Mouse (Mus musculus) MEL (cell line): Measurements from ENCODE around the gene Appbp2. TPM values are rescaled to one million over a fixed set of nuclear protein-coding genes. Genes with fewer than 3 reads are reported as not detected.

Source experiments
- DNase-seq: peaks from one replicate; pipeline ENCODE4 v3.0.0; 2011; ENCODE audit warnings: low read depth, low spot score
- H3K27ac ChIP-seq: 2 replicates; pipeline ENCODE4 v1.5.1; 2012; ENCODE audit warnings: low read depth, mild to moderate bottlenecking, control low read depth, low read length, moderate library complexity; ENCODE audit not compliant: control insufficient read depth
- H3K27me3 ChIP-seq, 2 experiments: fragments of 150-350 bp in 1 of 2; sonication (generic) in 1 of 2; 2 replicates each; pipeline ENCODE4 v1.6.1; 2012; ENCODE audit warnings: low read length in 2 of 2, mild to moderate bottlenecking in 2 of 2, improper control_type of control experiment in 1 of 2, moderate library complexity in 1 of 2; ENCODE audit not compliant: insufficient read depth in 2 of 2, control insufficient read depth in 1 of 2
- H3K36me3 ChIP-seq, 2 experiments: 2 replicates each; pipeline ENCODE4 v1.6.1; 2012 to 2014; ENCODE audit warnings: low read length in 2 of 2, improper control_type of control experiment in 1 of 2, inconsistent platforms in 1 of 2, mild to moderate bottlenecking in 1 of 2; ENCODE audit not compliant: insufficient read depth in 2 of 2, control insufficient read depth in 1 of 2
- H3K4me1 ChIP-seq, 2 experiments: fragments of 150-350 bp in 1 of 2; sonication (generic) in 1 of 2; 2 replicates each; pipeline ENCODE4 v1.6.1; 2012; ENCODE audit warnings: low read length in 2 of 2, improper control_type of control experiment in 1 of 2, mild to moderate bottlenecking in 1 of 2; ENCODE audit not compliant: insufficient read depth in 2 of 2, control insufficient read depth in 1 of 2
- H3K4me3 ChIP-seq, 2 experiments: fragments of 150-350 bp in 1 of 2; sonication (generic) in 1 of 2; 2 replicates each; pipeline ENCODE4 v1.5.1; 2012; ENCODE audit warnings: low read depth in 2 of 2, low read length in 2 of 2, mild to moderate bottlenecking in 2 of 2, moderate library complexity in 2 of 2, control low read depth in 1 of 2, improper control_type of control experiment in 1 of 2; ENCODE audit not compliant: control insufficient read depth in 1 of 2, insufficient read depth in 1 of 2
- H3K79me2 ChIP-seq: 2 replicates; pipeline ENCODE4 v1.6.1; 2012; ENCODE audit warnings: mild to moderate bottlenecking, low read length, moderate library complexity; ENCODE audit not compliant: control insufficient read depth, poor library complexity, insufficient read depth
- H3K9ac ChIP-seq: 2 replicates; pipeline ENCODE4 v1.6.1; 2012; ENCODE audit warnings: low read depth, mild to moderate bottlenecking, control low read depth, low read length, moderate library complexity; ENCODE audit not compliant: control insufficient read depth, poor library complexity, severe bottlenecking
- H3K9me3 ChIP-seq: fragments of 150-350 bp; sonication (generic); replicated peaks from 2 replicates; pipeline ENCODE4 v1.6.1; 2012; ENCODE audit warnings: mild to moderate bottlenecking, low read length, improper control_type of control experiment, moderate library complexity; ENCODE audit not compliant: insufficient read depth
- CHD1 ChIP-seq: IDR thresholded peaks from 2 replicates; pipeline ENCODE4 v1.6.1; 2012; ENCODE audit warnings: low read depth, mild to moderate bottlenecking, inconsistent platforms, low read length, improper control_type of control experiment
- CTCF ChIP-seq, 3 experiments: IDR thresholded peaks in 2 of 3; conservative IDR thresholded peaks in 1 of 3; 2 replicates each; pipeline ENCODE4 v1.5.1; 2011 to 2012; ENCODE audit warnings: low read length in 3 of 3, low read depth in 2 of 3, mild to moderate bottlenecking in 2 of 3, improper control_type of control experiment in 1 of 3, inconsistent platforms in 1 of 3, mixed read lengths in 1 of 3, moderate library complexity in 1 of 3; ENCODE audit not compliant: control insufficient read depth in 1 of 3, insufficient read depth in 1 of 3, poor library complexity in 1 of 3, severe bottlenecking in 1 of 3
- EP300 ChIP-seq, 2 experiments: IDR thresholded peaks; 2 replicates each; pipeline ENCODE4 v1.6.1; 2011; ENCODE audit warnings: improper control_type of control experiment in 2 of 2, low read length in 2 of 2, low read depth in 1 of 2, mild to moderate bottlenecking in 1 of 2
- GABPA ChIP-seq: IDR thresholded peaks from 2 replicates; pipeline ENCODE4 v1.6.1; 2012; ENCODE audit warnings: low read depth, mild to moderate bottlenecking, inconsistent platforms, low read length, improper control_type of control experiment, moderate library complexity
- GATA1 ChIP-seq: IDR thresholded peaks from 2 replicates; pipeline ENCODE4 v1.6.1; 2011; ENCODE audit warnings: low read depth, low read length, improper control_type of control experiment
- KAT2A ChIP-seq: conservative IDR thresholded peaks from 2 replicates; pipeline ENCODE4 v1.6.1; 2012; ENCODE audit warnings: low read depth, low read length, improper control_type of control experiment, inconsistent platforms
- MAX ChIP-seq: IDR thresholded peaks from 2 replicates; pipeline ENCODE4 v1.6.1; 2011; ENCODE audit warnings: low read length, improper control_type of control experiment
- MAZ ChIP-seq: IDR thresholded peaks from 2 replicates; pipeline ENCODE4 v1.6.1; 2012; ENCODE audit warnings: low read depth, mild to moderate bottlenecking, inconsistent platforms, low read length, improper control_type of control experiment
- MYC ChIP-seq: IDR thresholded peaks from 2 replicates; pipeline ENCODE4 v1.6.1; 2011; ENCODE audit warnings: low read depth, mild to moderate bottlenecking, low read length, improper control_type of control experiment, moderate library complexity
- POLR2A ChIP-seq, 2 experiments: IDR thresholded peaks; 2 replicates each; pipeline ENCODE4 v1.6.1; 2011 to 2012; ENCODE audit warnings: low read length in 2 of 2, mild to moderate bottlenecking in 2 of 2, control low read depth in 1 of 2, improper control_type of control experiment in 1 of 2, low read depth in 1 of 2, moderate library complexity in 1 of 2; ENCODE audit not compliant: control insufficient read depth in 1 of 2, insufficient read depth in 1 of 2, poor library complexity in 1 of 2
- POLR2AphosphoS5 ChIP-seq: IDR thresholded peaks from 2 replicates; pipeline ENCODE4 v1.6.1; 2012; ENCODE audit warnings: low read depth, borderline replicate concordance, mild to moderate bottlenecking, inconsistent platforms, low read length, moderate library complexity, mixed read lengths
- RAD21 ChIP-seq: IDR thresholded peaks from 2 replicates; pipeline ENCODE4 v1.6.1; 2011; ENCODE audit warnings: mild to moderate bottlenecking, low read depth, low read length, improper control_type of control experiment
- RCOR1 ChIP-seq: IDR thresholded peaks from 2 replicates; pipeline ENCODE4 v1.6.1; 2012; ENCODE audit warnings: low read depth, mild to moderate bottlenecking, inconsistent platforms, low read length, improper control_type of control experiment
- SMC3 ChIP-seq: IDR thresholded peaks from 2 replicates; pipeline ENCODE4 v1.6.1; 2011; ENCODE audit warnings: low read depth, low read length, improper control_type of control experiment
- USF1 ChIP-seq: IDR thresholded peaks from 2 replicates; pipeline ENCODE4 v1.6.1; 2014; ENCODE audit warnings: low read depth, mild to moderate bottlenecking, inconsistent platforms, low read length, improper control_type of control experiment, moderate library complexity
- USF2 ChIP-seq, 2 experiments: IDR thresholded peaks; 2 replicates each; pipeline ENCODE4 v1.6.1; 2011 to 2012; ENCODE audit warnings: improper control_type of control experiment in 2 of 2, low read length in 2 of 2, borderline replicate concordance in 1 of 2, inconsistent platforms in 1 of 2, low read depth in 1 of 2, mild to moderate bottlenecking in 1 of 2; ENCODE audit not compliant: insufficient read depth in 1 of 2
- polyA plus RNA-seq, 2 experiments: library from polyadenylated mRNA; stranded (reverse) in 1 of 2; unstranded in 1 of 2; fragments of >175 nt in 1 of 2; fragments of >200 nt in 1 of 2; gene quantifications; 2 replicates each; pipeline versions ENCODE4 v1.2.1 to v1.2.4; 2012; ENCODE audit warnings: low replicate concordance in 2 of 2, low read depth in 1 of 2; ENCODE audit not compliant: insufficient read length in 2 of 2, insufficient read depth in 1 of 2, missing spikeins in 1 of 2
- total RNA-seq: library from RNA; depleted of rRNA; stranded (reverse); fragments of 300-350 nt; gene quantifications from 2 replicates; pipeline ENCODE4 v1.2.3, GENCODE M21; 2012

Gene Appbp2
- total and polyA plus RNA-seq, 3 experiments = 25.5 to 157 (median 34.4) TPM

DNA sequence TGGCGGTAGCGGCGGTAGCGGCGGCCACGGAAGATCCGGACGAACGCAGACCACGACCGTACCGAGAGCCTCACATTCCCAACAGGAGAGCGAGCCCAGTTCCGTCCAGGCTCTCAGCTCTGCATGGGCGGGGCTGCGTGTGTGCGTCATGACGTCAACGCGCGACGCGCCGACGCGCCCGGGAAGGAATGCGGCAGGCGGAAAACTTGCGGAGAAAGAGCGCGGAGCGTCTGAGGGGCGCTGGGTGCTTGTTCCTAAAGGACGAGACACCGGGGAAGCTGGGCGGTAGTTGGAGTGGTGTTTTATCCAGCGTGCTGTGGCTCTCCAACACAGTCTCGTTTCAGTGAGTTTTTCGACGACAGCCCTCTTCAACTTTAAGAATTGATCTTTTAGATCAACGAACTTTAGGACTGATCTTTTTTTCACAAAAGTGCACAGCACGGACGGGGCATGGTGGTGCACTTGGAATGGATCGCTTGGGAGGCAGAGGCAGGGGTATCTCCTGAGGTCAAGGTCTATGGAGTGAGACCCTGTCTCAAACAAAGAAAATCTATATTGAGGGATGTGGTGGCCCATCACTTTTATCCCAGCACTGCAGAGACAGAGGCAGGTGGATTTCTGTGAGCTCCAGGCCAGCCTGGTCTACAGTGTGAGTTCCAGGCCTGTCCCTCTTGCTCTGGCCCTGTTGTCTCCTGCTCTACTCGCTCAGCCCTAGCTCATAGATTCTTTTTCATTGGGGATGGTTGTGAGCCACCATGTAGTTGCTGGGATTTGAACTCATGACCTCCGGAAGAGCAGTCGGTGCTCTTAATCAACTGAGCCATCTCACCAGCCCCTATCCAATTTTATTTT, at the start of gene Appbp2 (continued):
- peak; percentile 97 to 99 for TF ChIP-seq POLR2A (IDR thresholded peaks at IDR 0.05; ENCODE audit: control insufficient read depth in 1 of 2, insufficient read depth in 1 of 2, low read depth in 1 of 2, low read length in 2 of 2, poor library complexity in 1 of 2)
- TF ChIP-seq CHD1 = 0 out of 2 replicates have a peak, but pooled peaks have one; percentile 61
- no peak for TF ChIP-seq GABPA
- no peak for TF ChIP-seq RCOR1
- no peak; the same call in 1 of the 2 replicates for TF ChIP-seq POLR2AphosphoS5

DNA sequence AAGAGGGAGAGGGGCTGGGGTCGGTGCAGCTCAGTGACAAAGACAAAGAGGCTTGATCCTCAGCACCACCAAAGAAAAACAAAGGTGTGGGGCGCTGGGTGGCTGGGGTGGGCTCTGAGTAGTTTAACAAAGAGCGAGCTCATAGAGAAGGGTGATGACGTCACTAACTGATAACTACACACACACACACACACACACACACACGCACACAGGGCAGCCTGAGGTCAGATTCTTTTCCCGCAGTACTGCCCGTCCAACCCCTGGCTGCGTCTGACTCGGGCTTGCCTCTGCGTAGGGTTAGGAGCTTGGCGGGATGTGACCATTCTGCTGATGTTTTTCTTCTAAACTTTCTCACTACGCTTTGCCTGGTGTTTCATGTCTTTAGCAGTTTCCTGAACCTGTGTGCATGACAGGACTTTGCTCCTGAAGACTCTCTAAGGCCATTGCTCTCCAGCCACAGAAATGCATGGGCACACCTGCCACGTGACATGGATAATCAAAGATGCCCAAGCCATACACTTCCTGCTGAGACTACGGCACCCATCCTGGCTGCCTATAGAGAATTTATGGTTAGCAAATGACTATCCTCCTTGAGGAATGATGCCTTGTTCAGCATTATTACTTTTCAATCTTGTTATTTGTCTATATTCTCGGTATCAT, 46.4 kb upstream of the Appbp2 start:
- Histone ChIP-seq H3K36me3 (no peaks in the 10 kb centered on the region), H3K4me3 (no peak overlapping the region), H3K9ac (no peak overlapping the region), H3K79me2 (no peaks in the 10 kb centered on the region), H3K9me3 (no peaks in the 10 kb centered on the region), H3K27me3 (peaks cover 2 to 4% of the 10 kb centered on the region in 2 experiments), H3K27ac (no peak overlapping the region), H3K4me1 (no peaks in the 10 kb centered on the region)
- DNase-seq = no peak
- no peak for TF ChIP-seq MYC
- TF ChIP-seq GATA1 = no peak
- TF ChIP-seq SMC3 = no peak
- no peak for TF ChIP-seq KAT2A
- no peak for TF ChIP-seq POLR2A (IDR thresholded peaks at IDR 0.05; ENCODE audit: control insufficient read depth in 1 of 2, insufficient read depth in 1 of 2, low read depth in 1 of 2, low read length in 2 of 2, poor library complexity in 1 of 2)
- peak; percentile 48; the same call in 1 of the 2 replicates for TF ChIP-seq USF1

DNA sequence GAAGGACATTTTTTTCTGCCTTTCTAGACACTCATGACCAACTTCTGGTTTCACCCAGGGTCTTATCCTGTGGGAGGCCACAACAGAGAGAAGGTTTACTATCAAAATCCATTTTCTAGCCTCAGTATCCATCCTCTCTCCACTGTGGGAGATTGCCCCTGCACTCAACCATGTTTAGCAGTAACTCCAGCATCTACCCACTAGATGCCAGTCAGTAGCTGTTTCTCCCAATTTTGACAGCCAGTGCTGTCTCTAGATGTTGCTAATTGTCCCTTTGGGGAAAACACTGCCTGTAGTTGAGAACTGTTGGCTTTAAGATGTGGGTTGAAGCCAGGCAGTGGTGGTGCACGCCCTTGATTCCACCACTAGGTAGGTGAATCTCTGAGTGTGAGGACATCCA, 43.2 kb upstream of the Appbp2 start:
- no peaks in the 10 kb centered on the region for H3K79me2 ChIP-seq
- H3K27me3 ChIP-seq = peaks cover 0 to 2% of the 10 kb centered on the region in 2 experiments; a peak in 1 of 4 replicates
- H3K36me3 ChIP-seq = no peaks in the 10 kb centered on the region
- H3K4me3 ChIP-seq = no peak overlapping the region
- TF ChIP-seq CTCF (IDR thresholded peaks at IDR 0.05 in 2 of 3, conservative IDR thresholded peaks at IDR 0.05 in 1 of 3; ENCODE audit: control insufficient read depth in 1 of 3, insufficient read depth in 1 of 3, low read depth in 2 of 3, low read length in 3 of 3, poor library complexity in 1 of 3, severe bottlenecking in 1 of 3) (peak in 1 of 3 experiments; percentile 24; a peak in 1 of 6 replicates), RAD21 (peak; percentile 21), MAZ (no peak), EP300 (IDR thresholded peaks at IDR 0.05; ENCODE audit: low read depth in 1 of 2, low read length in 2 of 2) (no peak), USF2 (IDR thresholded peaks at IDR 0.05; ENCODE audit: borderline replicate concordance in 1 of 2, insufficient read depth in 1 of 2, low read depth in 1 of 2, low read length in 2 of 2) (no peak), MAX (no peak)
- no peaks in the 10 kb centered on the region for H3K4me1 ChIP-seq
- H3K9me3 ChIP-seq = no peaks in the 10 kb centered on the region
- H3K9ac ChIP-seq = no peak overlapping the region
- H3K27ac ChIP-seq = no peak overlapping the region
- no peak for DNase-seq
